Mouse (Mus musculus): Measurements from ENCODE around the gene Nckap5l. TPM values are rescaled to one million over a fixed set of nuclear protein-coding genes. Genes with fewer than 3 reads are reported as not detected.
A peak's percentile ranks its signal among the peaks of the same experiment; 100 is the strongest.

Nckap5l gene
- 13.5 and 15.8 TPM in 2 replicates for polyA plus RNA-seq (2016; fragmentation: Nextera tagmentation; extraction: Ambion mirVana)

DNA sequence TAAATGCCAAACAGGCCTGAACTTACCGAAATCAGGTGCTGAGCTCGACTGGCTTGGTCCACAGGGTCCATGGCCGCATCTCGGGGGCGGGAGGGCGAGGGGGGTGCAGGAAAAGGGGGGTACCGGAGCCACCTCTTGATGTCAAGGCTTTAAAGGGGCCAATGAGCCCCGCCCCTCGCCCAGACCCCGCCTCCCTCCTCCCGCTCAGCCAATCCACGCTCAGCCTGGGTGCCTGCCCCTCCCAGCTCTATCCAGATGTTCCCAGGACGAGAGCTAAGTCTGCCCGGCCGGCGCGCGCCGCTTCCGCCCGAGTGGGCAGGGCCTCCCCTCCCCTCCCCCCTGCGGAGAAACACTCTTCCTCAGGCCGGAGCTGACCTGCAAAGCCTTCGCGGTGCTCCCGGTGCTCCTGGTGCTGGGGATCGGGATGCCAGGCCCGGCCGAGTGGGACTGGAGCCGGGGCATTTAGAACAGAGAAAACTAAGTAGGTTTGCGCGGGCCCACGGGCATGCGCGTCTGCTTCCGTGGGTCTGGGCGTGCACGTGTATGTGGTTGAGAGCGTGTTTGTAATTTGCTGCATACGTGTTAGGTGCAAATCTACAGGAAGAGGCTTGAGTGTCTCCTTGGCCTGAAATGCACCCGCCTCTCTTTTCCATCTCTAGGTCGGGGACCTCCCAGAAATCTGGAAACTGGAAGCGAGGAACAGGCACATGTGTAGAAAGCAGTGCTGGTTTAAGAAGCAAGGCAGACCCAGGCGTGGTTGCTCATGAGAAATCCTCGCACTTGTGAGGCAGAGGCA lies at the start of gene Nckap5l:
Gene Nckap5l (minus strand): TSS at position 143 of the 796 bp plus-strand sequence.
- peak; percentile 97 for DNase-seq (ENCODE audit: low spot score)
- 1% methylated on average over 45 of the region's 45 CpGs for WGBS
- peaks cover 30% of the 10 kb centered on the region for H3K36me3 ChIP-seq
- H3K27me3 ChIP-seq (ENCODE audit: insufficient read depth, poor library complexity, severe bottlenecking) = no peaks in the 10 kb centered on the region
- H3K27ac ChIP-seq = peak within 1 kb of the TSS; percentile 96
- peak within 1 kb of the TSS; percentile 92 for H3K4me3 ChIP-seq
- H3K4me1 ChIP-seq (replicated peaks) = peaks cover 58% of the 10 kb centered on the region
- H3K9me3 ChIP-seq = no peaks in the 10 kb centered on the region

DNA sequence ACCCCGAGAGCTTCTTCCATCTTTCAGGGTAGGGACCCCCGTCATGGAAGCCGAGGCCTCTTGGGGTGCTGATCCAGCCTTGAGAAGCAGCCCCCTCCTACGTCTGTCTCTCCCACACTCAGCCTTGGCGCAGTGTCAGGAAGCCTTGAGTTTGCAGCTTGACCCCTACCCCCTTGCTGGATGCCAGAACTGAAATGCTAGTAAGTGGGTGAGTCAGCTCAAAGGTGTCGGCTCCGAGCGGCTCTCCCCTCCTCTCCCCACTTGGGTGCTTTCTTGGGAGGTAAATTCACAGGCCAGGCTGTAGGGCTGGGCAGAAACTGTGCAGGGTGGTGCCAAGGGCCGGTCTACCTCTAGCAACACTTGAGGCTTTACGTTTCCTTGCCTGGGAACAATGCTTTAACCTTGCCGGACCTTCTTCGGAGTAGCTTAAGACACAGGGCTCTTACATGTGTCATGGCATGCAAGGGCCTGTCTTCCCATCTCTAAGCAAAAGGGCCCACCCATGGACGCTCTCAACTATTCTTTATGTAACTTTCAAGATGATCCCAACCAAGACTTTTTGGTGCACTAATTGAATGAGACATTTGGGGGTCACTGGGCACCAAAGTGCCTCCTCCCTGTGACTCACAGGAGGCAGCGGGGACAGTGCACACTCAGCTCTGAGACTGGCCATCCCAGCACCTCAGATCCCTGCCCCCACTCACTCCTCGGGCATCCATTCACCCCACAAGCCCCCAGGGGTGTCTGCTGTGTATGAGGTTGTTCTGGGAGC lies 48.0 kb upstream of the Nckap5l start:
- no peak for DNase-seq (ENCODE audit: low spot score)
- Histone ChIP-seq H3K4me3 (no peak overlapping the region), H3K36me3 (no peaks in the 10 kb centered on the region), H3K27ac (peak overlapping the region; percentile 64), H3K9me3 (no peaks in the 10 kb centered on the region), H3K4me1 (replicated peaks) (peaks cover 57% of the 10 kb centered on the region), H3K27me3 (ENCODE audit: insufficient read depth, poor library complexity, severe bottlenecking) (0 out of 2 replicates have a peak, but pooled peaks cover 7% of the 10 kb centered on the region)
- 82% methylated on average over 15 of the region's 15 CpGs for WGBS

GRCm38 (mm10) chr15:99503256-99503655 lies 45.7 kb upstream of the Nckap5l start:
- DNase-seq (ENCODE audit: low spot score) = no peak
- Histone ChIP-seq H3K4me1 (replicated peaks) (peaks cover 73% of the 10 kb centered on the region), H3K27ac (peak overlapping the region; percentile 73; the same call in 1 of the 2 replicates), H3K36me3 (no peaks in the 10 kb centered on the region), H3K4me3 (no peak overlapping the region), H3K9me3 (no peaks in the 10 kb centered on the region), H3K27me3 (ENCODE audit: insufficient read depth, poor library complexity, severe bottlenecking) (peaks cover 14% of the 10 kb centered on the region)
- WGBS = 75% methylated on average over 5 of the region's 5 CpGs

DNA sequence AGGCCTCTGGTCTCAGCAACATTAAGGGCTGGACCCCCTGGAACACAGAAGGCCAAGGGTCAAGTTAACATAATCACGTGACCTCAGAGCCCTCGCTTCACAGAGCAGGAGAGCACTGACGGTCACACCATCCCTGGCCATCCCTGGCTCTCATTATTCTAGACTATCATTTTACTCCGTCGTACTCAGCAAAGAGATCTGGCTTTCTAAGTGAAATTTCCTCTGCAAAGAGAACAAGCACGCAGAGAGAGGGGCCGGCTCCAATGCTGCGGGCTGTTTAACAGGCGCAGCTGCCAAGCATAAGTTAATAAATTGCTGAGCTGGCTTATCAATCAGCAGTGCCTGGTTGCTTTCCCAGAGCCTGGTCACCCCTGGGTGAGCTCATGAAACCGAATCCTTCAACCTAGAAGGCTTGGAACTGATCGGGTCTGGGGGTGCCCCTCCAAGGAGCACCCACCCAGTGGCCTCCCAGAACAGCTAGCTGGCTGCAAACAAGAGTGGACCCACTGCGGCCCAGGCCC lies 44.8 kb upstream of the Nckap5l start:
- peaks cover 22% of the 10 kb centered on the region for H3K27me3 ChIP-seq (ENCODE audit: insufficient read depth, poor library complexity, severe bottlenecking)
- no peak overlapping the region for H3K4me3 ChIP-seq
- peaks cover 81% of the 10 kb centered on the region for H3K4me1 ChIP-seq (replicated peaks)
- H3K36me3 ChIP-seq = no peaks in the 10 kb centered on the region
- no peaks in the 10 kb centered on the region for H3K9me3 ChIP-seq
- H3K27ac ChIP-seq = peak overlapping the region; percentile 73
- 46% methylated on average over 12 of the region's 12 CpGs for WGBS
- peak; percentile 22 for DNase-seq (ENCODE audit: low spot score)

DNA sequence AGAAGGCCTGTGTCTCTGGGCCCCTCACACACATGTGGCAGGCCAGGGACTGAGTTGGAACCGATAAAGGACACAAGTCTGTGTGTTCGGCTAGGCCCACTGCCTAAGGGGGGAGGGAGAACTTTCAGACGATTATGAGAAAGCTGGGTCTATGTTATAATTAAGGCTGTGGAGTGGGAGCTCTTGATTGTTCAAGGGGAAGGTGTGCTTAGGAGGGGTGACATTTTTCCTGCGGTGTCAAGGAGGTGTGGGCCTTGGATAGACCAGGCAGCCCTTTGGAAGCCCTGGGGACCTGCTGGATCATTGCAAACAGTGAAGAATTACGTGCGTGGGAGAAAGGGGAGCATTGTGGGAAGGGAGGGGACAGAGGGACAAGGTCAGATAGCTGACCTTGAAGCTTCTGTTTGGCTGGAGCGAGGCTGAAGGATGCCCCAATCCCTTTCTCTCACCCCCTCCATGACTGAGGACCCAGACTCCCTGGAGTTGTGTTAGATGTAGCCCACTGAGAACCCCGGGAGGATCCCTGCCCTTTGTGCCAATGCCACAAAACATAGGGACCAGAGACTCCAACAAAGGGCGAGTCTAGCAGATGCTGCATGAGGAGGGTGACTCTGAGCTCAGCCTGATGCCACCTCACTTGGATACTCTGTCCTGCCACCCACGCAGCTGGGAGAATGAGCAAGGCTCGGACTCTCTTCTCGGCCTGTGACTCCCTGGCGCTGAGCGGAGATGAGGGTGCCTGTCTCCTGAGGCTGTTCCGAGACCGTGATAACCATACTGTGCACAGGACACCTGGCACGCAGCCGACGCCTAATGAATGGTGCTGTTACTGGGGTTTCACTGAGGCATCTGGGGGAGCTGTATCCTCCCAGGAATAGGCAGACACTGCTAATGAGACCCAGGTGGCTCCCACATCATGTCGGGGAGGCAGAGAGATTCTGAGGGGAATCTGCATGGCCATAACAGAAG lies 44.0 kb upstream of the Nckap5l start:
- no peaks in the 10 kb centered on the region for H3K36me3 ChIP-seq
- DNase-seq (ENCODE audit: low spot score) = no peak
- 69% methylated on average over 20 of the region's 20 CpGs for WGBS
- H3K9me3 ChIP-seq = no peaks in the 10 kb centered on the region
- H3K4me3 ChIP-seq = no peak overlapping the region
- peak overlapping the region; percentile 73 for H3K27ac ChIP-seq
- peaks cover 22% of the 10 kb centered on the region for H3K27me3 ChIP-seq (ENCODE audit: insufficient read depth, poor library complexity, severe bottlenecking)
- H3K4me1 ChIP-seq (replicated peaks) = peaks cover 83% of the 10 kb centered on the region

- no peak overlapping the region for H3K4me3 ChIP-seq
- 66% methylated on average over 5 of the region's 5 CpGs for WGBS
- H3K27me3 ChIP-seq (ENCODE audit: insufficient read depth, poor library complexity, severe bottlenecking) = peaks cover 21% of the 10 kb centered on the region
- H3K27ac ChIP-seq = no peak overlapping the region; the same call in 1 of the 2 replicates
- H3K9me3 ChIP-seq = no peaks in the 10 kb centered on the region
- DNase-seq (ENCODE audit: low spot score) = no peak
- H3K4me1 ChIP-seq (replicated peaks) = peaks cover 72% of the 10 kb centered on the region
- no peaks in the 10 kb centered on the region for H3K36me3 ChIP-seq
Observed at GRCm38 (mm10) chr15:99500320-99500719, 42.8 kb upstream of the Nckap5l start.

GRCm38 (mm10) chr15:99499726-99500125 lies 42.2 kb upstream of the Nckap5l start:
- 50% methylated on average over 6 of the region's 6 CpGs for WGBS
- DNase-seq (ENCODE audit: low spot score) = no peak
- peaks cover 22% of the 10 kb centered on the region for H3K27me3 ChIP-seq (ENCODE audit: insufficient read depth, poor library complexity, severe bottlenecking)
- no peak overlapping the region for H3K4me3 ChIP-seq
- H3K4me1 ChIP-seq (replicated peaks) = peaks cover 66% of the 10 kb centered on the region
- H3K9me3 ChIP-seq = no peaks in the 10 kb centered on the region
- no peak overlapping the region for H3K27ac ChIP-seq
- H3K36me3 ChIP-seq = no peaks in the 10 kb centered on the region

- Histone ChIP-seq H3K27ac (no peak overlapping the region), H3K9me3 (no peaks in the 10 kb centered on the region), H3K4me1 (replicated peaks) (peaks cover 57% of the 10 kb centered on the region), H3K4me3 (no peak overlapping the region), H3K27me3 (ENCODE audit: insufficient read depth, poor library complexity, severe bottlenecking) (peaks cover 22% of the 10 kb centered on the region), H3K36me3 (no peaks in the 10 kb centered on the region)
- no peak for DNase-seq (ENCODE audit: low spot score)
- 74% methylated on average over 4 of the region's 4 CpGs for WGBS
Observed at GRCm38 (mm10) chr15:99498781-99499180, 41.2 kb upstream of the Nckap5l start.

- no peak overlapping the region for H3K27ac ChIP-seq
- WGBS = 85% methylated on average over 4 of the region's 4 CpGs
- H3K4me3 ChIP-seq = no peak overlapping the region
- peaks cover 53% of the 10 kb centered on the region for H3K4me1 ChIP-seq (replicated peaks)
- peaks cover 22% of the 10 kb centered on the region for H3K27me3 ChIP-seq (ENCODE audit: insufficient read depth, poor library complexity, severe bottlenecking)
- no peaks in the 10 kb centered on the region for H3K9me3 ChIP-seq
- DNase-seq (ENCODE audit: low spot score) = no peak
- H3K36me3 ChIP-seq = no peaks in the 10 kb centered on the region
Observed at GRCm38 (mm10) chr15:99498356-99498755, 40.8 kb upstream of the Nckap5l start.

- peaks cover 22% of the 10 kb centered on the region for H3K27me3 ChIP-seq (ENCODE audit: insufficient read depth, poor library complexity, severe bottlenecking)
- no peaks in the 10 kb centered on the region for H3K9me3 ChIP-seq
- H3K27ac ChIP-seq = no peak overlapping the region; the same call in 1 of the 2 replicates
- peaks cover 47% of the 10 kb centered on the region for H3K4me1 ChIP-seq (replicated peaks)
- WGBS = 59% methylated on average over 12 of the region's 12 CpGs
- no peaks in the 10 kb centered on the region for H3K36me3 ChIP-seq
- H3K4me3 ChIP-seq = no peak overlapping the region
- no peak for DNase-seq (ENCODE audit: low spot score)
Observed at GRCm38 (mm10) chr15:99497527-99498242, 40.1 kb upstream of the Nckap5l start.

DNA sequence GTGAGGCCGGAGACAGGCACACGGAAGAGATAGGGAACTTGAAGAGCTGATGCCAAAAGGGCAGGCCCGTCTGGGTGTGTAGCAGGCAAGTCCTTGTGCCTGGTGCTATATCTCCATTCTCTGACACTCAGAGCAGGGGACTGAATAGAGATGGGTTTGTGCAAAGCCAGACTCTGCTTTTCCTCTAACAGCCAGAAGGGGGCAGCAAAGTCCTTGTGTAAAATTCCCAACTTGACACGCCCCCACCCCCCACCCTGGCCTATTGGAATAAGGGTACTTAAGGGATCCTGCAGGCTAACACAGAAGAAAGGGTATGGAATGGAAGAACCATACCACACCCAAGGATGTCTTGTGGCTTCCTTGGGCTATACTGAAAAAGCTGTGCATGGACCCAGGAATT lies 39.5 kb upstream of the Nckap5l start:
- 10% methylated on average over 4 of the region's 4 CpGs for WGBS

More for the DNA sequence above, 39.5 kb upstream of the Nckap5l start:
- DNase-seq (ENCODE audit: low spot score) = peak; percentile 69
- no peaks in the 10 kb centered on the region for H3K9me3 ChIP-seq
- no peaks in the 10 kb centered on the region for H3K36me3 ChIP-seq
- H3K27ac ChIP-seq = no peak overlapping the region
- H3K27me3 ChIP-seq (ENCODE audit: insufficient read depth, poor library complexity, severe bottlenecking) = peaks cover 22% of the 10 kb centered on the region
- H3K4me1 ChIP-seq (replicated peaks) = peaks cover 41% of the 10 kb centered on the region
- no peak overlapping the region for H3K4me3 ChIP-seq

Data from hindbrain, embryonic 10.5 days (tissue).